Mouse (Mus musculus) left cerebral cortex, adult 8-10 months (tissue): ENCODE results near the gene Tprg. TPM values are rescaled to one million over a fixed set of nuclear protein-coding genes. Genes with fewer than 3 reads are reported as not detected.
A peak's percentile ranks its signal among the peaks of the same experiment; 100 is the strongest.

Experiments used
- DNase-seq, 2 experiments: peaks; one replicate each; pipeline ENCODE4 v3.0.0; 2022; ENCODE audit warnings: low spot score in 2 of 2
- total RNA-seq, 4 experiments: library from RNA; stranded (reverse); gene quantifications; 2 replicates each; pipeline ENCODE4 v1.2.4; 2022

Tprg gene
- total RNA-seq, result not detected

GRCm38 (mm10) chr16:25286517-25286916 is at the start of gene Tprg:
Gene Tprg, plus strand, starts transcription at chr16:25286817.
- no peak for DNase-seq

- DNase-seq, result no peak
Observed at GRCm38 (mm10) chr16:25238274-25239050, 48.2 kb upstream of the Tprg start.

- no peak for DNase-seq
Observed at GRCm38 (mm10) chr16:25248889-25249288, 37.7 kb upstream of the Tprg start.

GRCm38 (mm10) chr16:25250129-25250749 is 36.4 kb upstream of the Tprg start:
- DNase-seq, result no peak

- DNase-seq, result no peak
Observed at GRCm38 (mm10) chr16:25251080-25251479, 35.5 kb upstream of the Tprg start.

- DNase-seq, result no peak
Observed at GRCm38 (mm10) chr16:25254646-25255045, 32.0 kb upstream of the Tprg start.

- no peak for DNase-seq
Observed at GRCm38 (mm10) chr16:25255186-25255585, 31.4 kb upstream of the Tprg start.

- DNase-seq, result peak in 1 of 2 experiments; percentile 79
Observed at GRCm38 (mm10) chr16:25255603-25256260, 30.9 kb upstream of the Tprg start.

- no peak for DNase-seq
Observed at GRCm38 (mm10) chr16:25262306-25262705, 24.3 kb upstream of the Tprg start.

GRCm38 (mm10) chr16:25262965-25263364 is 23.7 kb upstream of the Tprg start:
- DNase-seq, result no peak

GRCm38 (mm10) chr16:25263520-25264149 is 23.0 kb upstream of the Tprg start:
- peak in 1 of 2 experiments; percentile 81 for DNase-seq

- peak in 1 of 2 experiments; percentile 49 for DNase-seq
Observed at GRCm38 (mm10) chr16:25265177-25265576, 21.4 kb upstream of the Tprg start.

GRCm38 (mm10) chr16:25268276-25268675 is 18.3 kb upstream of the Tprg start:
- DNase-seq, result no peak

- DNase-seq, result no peak
Observed at GRCm38 (mm10) chr16:25282563-25282962, 4.1 kb upstream of the Tprg start.

- DNase-seq, result no peak
Observed at GRCm38 (mm10) chr16:25293753-25294152, 7.1 kb downstream of the Tprg start.

- DNase-seq, result no peak
Observed at GRCm38 (mm10) chr16:25295546-25295945, 8.9 kb downstream of the Tprg start.

GRCm38 (mm10) chr16:25296746-25297145 is 10.1 kb downstream of the Tprg start:
- no peak for DNase-seq

GRCm38 (mm10) chr16:25298204-25298603 is 11.6 kb downstream of the Tprg start:
- DNase-seq, result no peak

- DNase-seq, result no peak
Observed at GRCm38 (mm10) chr16:25302616-25303015, 16.0 kb downstream of the Tprg start.

GRCm38 (mm10) chr16:25314006-25314405 is 27.4 kb downstream of the Tprg start:
- DNase-seq, result peak; percentile 15 to 83

- DNase-seq, result no peak
Observed at GRCm38 (mm10) chr16:25315090-25315489, 28.5 kb downstream of the Tprg start.
